Mouse (Mus musculus) midbrain, embryonic 12.5 days (tissue): Measurements from ENCODE around the gene Macrod2. TPM values are rescaled to one million over a fixed set of nuclear protein-coding genes. Genes with fewer than 3 reads are reported as not detected.

Source experiments
- ATAC-seq: fragments of 200-750 bp; cut with Nextera tagmentation; 2 replicates; pipeline ENCODE4 v1.8.0; 2017; ENCODE audit warnings: low read depth, moderate TSS enrichment, moderate library complexity; ENCODE audit not compliant: low FRiP score
- H3K27ac ChIP-seq: fragments of 300-500 bp; sonication (generic); replicated peaks from 2 replicates; pipeline ENCODE4 v1.5.1; 2016; ENCODE audit warnings: mild to moderate bottlenecking
- H3K27me3 ChIP-seq: fragments of 300-500 bp; sonication (generic); 2 replicates; pipeline ENCODE4 v1.6.1; 2016; ENCODE audit warnings: mild to moderate bottlenecking
- H3K36me3 ChIP-seq: fragments of 300-500 bp; sonication (generic); 2 replicates; pipeline ENCODE4 v1.6.1; 2016
- H3K4me1 ChIP-seq: fragments of 300-500 bp; sonication (generic); 2 replicates; pipeline ENCODE4 v1.6.1; 2016
- H3K4me2 ChIP-seq: fragments of 300-500 bp; sonication (generic); replicated peaks from 2 replicates; pipeline ENCODE4 v1.6.1; 2016; ENCODE audit warnings: mild to moderate bottlenecking, moderate library complexity
- H3K4me3 ChIP-seq: fragments of 300-500 bp; sonication (generic); 2 replicates; pipeline ENCODE4 v1.5.1; 2016; ENCODE audit warnings: mild to moderate bottlenecking
- H3K9ac ChIP-seq: fragments of 300-500 bp; sonication (generic); replicated peaks from 2 replicates; pipeline ENCODE4 v1.6.1; 2016; ENCODE audit warnings: mild to moderate bottlenecking, moderate library complexity
- H3K9me3 ChIP-seq: fragments of 300-500 bp; sonication (generic); 2 replicates; pipeline ENCODE4 v1.6.1; 2016; ENCODE audit warnings: mild to moderate bottlenecking
- WGBS: fragments of 180-500 bp; shearing (Covaris S2); methylation state at CpG from one replicate; pipeline ENCODE4 v1.1.7; 2016; 5-methylcytosine and 5-hydroxymethylcytosine counted together
- polyA plus RNA-seq: library from polyadenylated mRNA; unstranded; fragments of >200 nt; fragmentation: Nextera tagmentation; extraction: Ambion mirVana; gene quantifications from 2 replicates; pipeline ENCODE4 v1.2.1, GENCODE M21; 2016

The Macrod2 gene
- polyA plus RNA-seq, 1 experiment from 2014 or later: 52.4 TPM

DNA sequence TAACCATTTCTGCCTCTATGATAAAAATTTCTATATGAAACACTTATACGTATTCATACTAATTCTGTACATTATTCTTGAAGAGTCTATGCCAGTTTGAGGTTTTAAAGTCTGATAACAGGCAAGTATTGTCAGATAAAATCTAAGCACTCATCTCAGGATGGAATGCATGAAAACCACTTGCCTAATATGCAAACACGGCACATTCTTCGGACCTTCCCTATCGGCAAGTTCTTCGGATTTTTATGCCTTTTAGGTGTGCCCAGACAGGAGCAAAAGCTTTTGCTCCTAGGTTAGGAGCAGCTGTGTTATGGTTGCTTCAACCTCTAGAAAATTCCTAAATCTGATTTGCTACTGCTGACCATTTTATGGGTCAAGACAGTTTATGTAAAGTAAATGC is 433.8 kb downstream of the Macrod2 start:
- Histone ChIP-seq H3K27me3 (no peaks in the 10 kb centered on the region), H3K4me2 (no peak overlapping the region), H3K27ac (no peak overlapping the region), H3K36me3 (no peaks in the 10 kb centered on the region), H3K4me1 (no peaks in the 10 kb centered on the region), H3K9ac (no peak overlapping the region), H3K9me3 (no peaks in the 10 kb centered on the region), H3K4me3 (no peak overlapping the region)
- ATAC-seq: no peak
- 90% methylated on average over 5 of the region's 5 CpGs for whole genome bisulfite sequencing

DNA sequence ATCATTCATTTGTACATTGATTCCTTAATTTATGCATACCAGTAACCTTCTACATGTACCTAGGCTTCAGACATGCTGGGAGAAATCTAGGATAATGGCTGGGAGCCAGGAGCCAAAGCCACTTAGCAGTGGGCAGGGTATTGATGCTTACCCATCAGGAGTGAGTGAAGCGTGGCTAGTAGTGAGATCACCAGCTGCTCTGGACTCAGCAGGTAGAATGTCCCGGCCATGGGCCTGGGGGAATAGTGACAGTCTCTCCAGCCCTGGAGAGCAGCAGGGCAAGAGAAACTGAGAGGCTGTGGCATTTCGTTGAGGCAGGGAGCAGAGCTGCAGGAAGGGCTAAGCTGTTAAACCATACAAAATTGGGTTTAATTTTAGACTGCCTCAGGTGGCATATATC is 435.0 kb downstream of the Macrod2 start:
- H3K4me2 ChIP-seq: no peak overlapping the region
- H3K4me3 ChIP-seq: no peak overlapping the region
- no peaks in the 10 kb centered on the region for H3K4me1 ChIP-seq
- H3K27me3 ChIP-seq: no peaks in the 10 kb centered on the region
- no peak overlapping the region for H3K9ac ChIP-seq
- no peak overlapping the region for H3K27ac ChIP-seq
- 60% methylated on average over 3 of the region's 3 CpGs for WGBS
- no peaks in the 10 kb centered on the region for H3K9me3 ChIP-seq
- H3K36me3 ChIP-seq: no peaks in the 10 kb centered on the region
- ATAC-seq: no peak

DNA sequence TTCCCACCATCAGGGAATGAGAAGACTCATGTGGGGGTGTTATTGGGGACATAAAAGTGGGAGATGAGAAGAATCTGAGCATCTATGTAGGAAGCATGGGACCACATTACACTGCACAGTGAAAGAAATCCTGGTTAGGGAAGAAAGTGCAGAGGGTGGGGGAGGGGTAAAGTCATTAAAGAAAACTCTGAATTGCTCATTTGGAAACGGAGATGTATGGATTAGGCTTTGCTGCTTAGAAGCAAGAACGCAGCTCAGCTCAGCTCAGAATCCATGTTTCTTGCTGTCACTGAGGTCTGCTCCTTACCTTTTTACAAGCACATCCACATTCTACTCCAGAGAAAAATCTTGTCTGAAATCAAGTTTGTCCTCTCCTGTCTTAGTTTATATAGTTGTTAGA is 444.3 kb downstream of the Macrod2 start:
- H3K9ac ChIP-seq: no peak overlapping the region
- 0 out of 2 replicates have a peak, but pooled peaks have one; percentile 34 for ATAC-seq
- H3K4me1 ChIP-seq: peaks cover 14% of the 10 kb centered on the region; the same call in 1 of the 2 replicates
- WGBS: 18% methylated on average over 2 of the region's 2 CpGs
- no peak overlapping the region for H3K4me2 ChIP-seq
- no peaks in the 10 kb centered on the region for H3K36me3 ChIP-seq
- H3K4me3 ChIP-seq: no peak overlapping the region
- no peak overlapping the region for H3K27ac ChIP-seq
- H3K27me3 ChIP-seq: no peaks in the 10 kb centered on the region
- H3K9me3 ChIP-seq: no peaks in the 10 kb centered on the region

DNA sequence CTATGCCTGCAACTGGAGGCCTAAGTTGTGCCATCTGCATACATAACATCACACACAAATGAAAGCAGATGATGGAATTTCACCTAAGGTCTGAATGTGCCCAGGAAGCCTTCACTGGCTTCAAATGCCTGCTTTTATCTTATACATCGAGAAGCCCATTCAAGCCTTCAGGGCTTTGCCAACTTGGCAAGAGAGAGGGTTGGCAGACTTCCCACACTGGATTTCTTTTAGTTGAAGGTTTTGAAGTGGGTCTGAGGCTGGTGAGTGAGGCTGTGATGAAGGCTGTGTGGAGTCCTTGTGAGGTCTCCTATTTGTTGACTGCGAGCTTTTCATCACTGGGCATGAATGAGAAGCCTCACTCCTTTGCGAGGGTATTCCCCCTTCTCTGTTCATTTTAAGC is 444.8 kb downstream of the Macrod2 start:
- H3K4me3 ChIP-seq: no peak overlapping the region
- no peaks in the 10 kb centered on the region for H3K36me3 ChIP-seq
- H3K9me3 ChIP-seq: no peaks in the 10 kb centered on the region
- 51% methylated on average over 3 of the region's 3 CpGs for WGBS
- H3K27ac ChIP-seq: no peak overlapping the region
- H3K9ac ChIP-seq: no peak overlapping the region
- peaks cover 14% of the 10 kb centered on the region; the same call in 1 of the 2 replicates for H3K4me1 ChIP-seq
- H3K4me2 ChIP-seq: no peak overlapping the region
- H3K27me3 ChIP-seq: no peaks in the 10 kb centered on the region
- ATAC-seq: peak; percentile 84

DNA sequence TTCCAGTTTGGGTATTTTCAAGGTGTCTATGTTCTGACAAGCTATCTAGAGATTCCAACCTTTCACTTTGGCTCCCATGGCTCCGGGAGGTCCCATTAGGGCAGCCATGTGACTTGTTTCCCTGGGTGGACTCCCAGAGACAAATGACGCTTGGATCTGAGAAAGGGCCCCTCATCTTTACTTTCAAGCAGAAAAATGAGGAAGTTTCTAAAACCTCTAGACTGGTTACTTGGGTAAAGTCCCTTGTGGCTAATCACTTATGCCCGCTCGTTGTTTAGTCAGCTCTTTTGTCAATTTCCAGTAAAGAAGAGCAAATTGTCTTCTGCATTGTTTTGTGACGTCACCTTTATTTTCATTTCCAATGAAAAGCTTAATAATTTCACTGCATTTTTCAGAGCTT is 448.9 kb downstream of the Macrod2 start:
- Histone ChIP-seq H3K9me3 (no peaks in the 10 kb centered on the region), H3K9ac (no peak overlapping the region), H3K4me3 (no peak overlapping the region), H3K36me3 (no peaks in the 10 kb centered on the region), H3K4me2 (no peak overlapping the region), H3K27ac (no peak overlapping the region), H3K27me3 (no peaks in the 10 kb centered on the region), H3K4me1 (peaks cover 14% of the 10 kb centered on the region; the same call in 1 of the 2 replicates)
- no peak for ATAC-seq
- 83% methylated on average over 5 of the region's 5 CpGs for WGBS

DNA sequence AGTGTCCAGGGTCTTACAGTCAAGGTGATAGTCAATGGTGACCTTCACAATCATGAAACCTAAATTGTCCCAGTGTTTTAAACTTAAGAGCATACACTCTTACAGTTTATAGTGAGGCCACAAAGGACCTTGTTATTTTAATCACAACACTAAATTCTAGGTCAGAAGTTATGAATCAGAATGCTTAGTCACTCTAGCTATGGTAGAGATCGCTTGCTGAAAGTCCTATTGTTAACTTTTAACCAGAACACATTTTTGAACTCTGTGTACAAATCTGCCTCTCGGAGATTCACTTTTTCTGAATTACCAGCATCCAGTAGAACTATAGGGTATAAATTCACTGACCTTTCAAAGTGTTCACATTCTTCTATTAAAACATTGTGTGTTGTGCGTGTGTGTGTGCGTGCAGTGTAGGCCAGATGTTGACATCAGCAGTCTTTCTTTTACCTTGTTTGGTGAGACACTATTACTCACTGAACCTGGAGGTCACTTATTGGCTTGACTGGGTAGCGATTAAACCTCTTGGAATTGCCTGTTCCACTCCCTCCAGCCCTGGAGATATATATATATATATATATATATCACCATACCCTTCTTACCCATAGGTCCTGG is 452.8 kb downstream of the Macrod2 start:
- Histone ChIP-seq H3K9ac (no peak overlapping the region), H3K9me3 (no peaks in the 10 kb centered on the region), H3K4me1 (no peaks in the 10 kb centered on the region), H3K36me3 (no peaks in the 10 kb centered on the region), H3K27me3 (no peaks in the 10 kb centered on the region), H3K27ac (no peak overlapping the region), H3K4me3 (no peak overlapping the region), H3K4me2 (no peak overlapping the region)
- 95% methylated on average over 5 of the region's 5 CpGs for WGBS
- ATAC-seq: no peak

DNA sequence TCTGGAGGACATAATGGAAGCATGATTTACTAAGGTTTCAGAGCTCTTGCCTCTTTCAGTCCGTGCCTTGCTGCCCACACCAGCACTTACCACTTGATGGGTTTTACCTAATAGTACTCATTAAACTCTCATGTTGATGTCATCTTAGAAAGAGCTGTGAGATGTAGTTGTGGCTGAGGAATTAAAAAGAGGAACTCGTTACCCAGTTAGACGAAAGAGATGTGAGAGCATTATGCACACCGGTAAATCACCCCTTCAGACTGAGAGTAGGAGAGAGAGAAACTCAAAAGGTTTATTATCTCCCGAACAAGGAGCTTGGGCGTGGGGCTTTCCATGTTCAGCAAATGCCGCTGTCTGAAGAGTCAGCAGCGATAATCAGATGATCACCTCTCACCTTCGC is 458.4 kb downstream of the Macrod2 start:
- 79% methylated on average over 9 of the region's 9 CpGs for WGBS
- H3K4me1 ChIP-seq: no peaks in the 10 kb centered on the region
- no peaks in the 10 kb centered on the region for H3K9me3 ChIP-seq
- no peak overlapping the region for H3K9ac ChIP-seq
- H3K4me2 ChIP-seq: no peak overlapping the region
- no peak for ATAC-seq
- no peak overlapping the region for H3K4me3 ChIP-seq
- H3K27me3 ChIP-seq: no peaks in the 10 kb centered on the region
- H3K27ac ChIP-seq: no peak overlapping the region
- no peaks in the 10 kb centered on the region for H3K36me3 ChIP-seq

DNA sequence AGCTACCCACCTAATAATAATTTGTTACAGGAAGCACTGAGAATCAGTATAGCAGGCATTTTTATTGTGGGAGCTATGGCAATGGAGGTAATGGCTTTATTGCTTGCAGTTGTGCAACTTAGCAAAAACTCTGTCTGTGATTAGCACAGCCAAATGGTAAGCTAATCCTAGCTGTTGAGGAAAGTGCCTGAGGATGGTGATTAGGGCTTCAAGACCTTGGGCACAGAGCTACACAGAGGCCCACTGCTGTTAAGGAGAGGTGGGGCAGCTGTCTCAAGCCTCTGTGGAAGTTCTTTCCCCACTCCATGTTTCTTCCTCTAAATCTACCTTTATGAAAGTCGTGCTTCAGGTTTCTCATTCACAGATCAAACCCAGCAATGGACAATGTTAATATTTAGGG is 466.2 kb downstream of the Macrod2 start:
- H3K4me1 ChIP-seq: no peaks in the 10 kb centered on the region
- H3K36me3 ChIP-seq: no peaks in the 10 kb centered on the region
- no peak overlapping the region for H3K4me2 ChIP-seq
- no peak overlapping the region for H3K4me3 ChIP-seq
- 80% methylated on average over 1 of the region's 1 CpGs for WGBS
- no peaks in the 10 kb centered on the region for H3K27me3 ChIP-seq
- no peak for ATAC-seq
- H3K9me3 ChIP-seq: no peaks in the 10 kb centered on the region
- H3K9ac ChIP-seq: no peak overlapping the region
- no peak overlapping the region for H3K27ac ChIP-seq

DNA sequence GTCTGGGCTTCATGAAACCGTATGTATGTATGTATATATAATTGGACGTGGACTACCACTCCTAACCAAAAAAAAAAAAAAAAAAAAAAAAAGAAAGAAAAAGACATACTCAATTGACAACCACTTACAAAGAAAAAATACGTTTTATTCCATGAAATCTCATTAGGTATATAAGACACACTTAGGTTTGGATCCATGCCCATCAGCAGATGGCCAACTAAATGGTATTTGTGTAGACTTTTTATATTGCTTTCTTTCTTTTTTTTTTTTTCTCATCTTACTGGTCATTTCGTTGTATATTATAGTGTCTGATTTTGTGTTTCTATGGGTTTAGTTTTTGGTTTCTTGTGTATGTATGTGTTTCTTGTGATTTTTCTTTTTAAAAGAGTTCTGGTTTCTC is 467.6 kb downstream of the Macrod2 start:
- Histone ChIP-seq H3K9me3 (no peaks in the 10 kb centered on the region), H3K27me3 (no peaks in the 10 kb centered on the region), H3K4me3 (no peak overlapping the region), H3K4me2 (no peak overlapping the region), H3K4me1 (no peaks in the 10 kb centered on the region), H3K36me3 (no peaks in the 10 kb centered on the region), H3K27ac (no peak overlapping the region), H3K9ac (no peak overlapping the region)
- no peak for ATAC-seq
- 89% methylated on average over 4 of the region's 4 CpGs for WGBS

DNA sequence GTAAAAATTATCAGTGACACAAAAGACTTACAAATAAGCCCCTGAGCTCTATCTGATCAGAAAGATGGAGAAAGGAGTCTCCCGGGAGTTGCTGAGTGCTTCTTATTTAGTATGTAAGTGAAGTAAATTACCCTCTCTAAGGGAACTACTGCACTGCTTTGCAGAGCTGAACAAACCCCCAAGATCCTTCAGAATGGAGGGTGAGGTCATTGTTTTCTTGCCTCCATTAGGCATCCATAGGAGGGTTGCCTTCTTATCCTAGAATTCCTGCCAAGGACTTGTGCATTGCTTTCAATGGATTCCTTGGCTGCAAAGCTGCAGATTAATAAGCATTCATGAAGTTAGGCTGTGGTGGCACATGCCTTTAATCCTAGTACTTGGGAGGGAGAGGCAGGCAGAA is 470.5 kb downstream of the Macrod2 start:
- Histone ChIP-seq H3K36me3 (no peaks in the 10 kb centered on the region), H3K27ac (no peak overlapping the region), H3K4me2 (no peak overlapping the region), H3K9ac (no peak overlapping the region), H3K4me3 (no peak overlapping the region), H3K4me1 (no peaks in the 10 kb centered on the region), H3K9me3 (no peaks in the 10 kb centered on the region), H3K27me3 (no peaks in the 10 kb centered on the region)
- 86% methylated on average over 1 of the region's 1 CpGs for WGBS
- no peak for ATAC-seq

DNA sequence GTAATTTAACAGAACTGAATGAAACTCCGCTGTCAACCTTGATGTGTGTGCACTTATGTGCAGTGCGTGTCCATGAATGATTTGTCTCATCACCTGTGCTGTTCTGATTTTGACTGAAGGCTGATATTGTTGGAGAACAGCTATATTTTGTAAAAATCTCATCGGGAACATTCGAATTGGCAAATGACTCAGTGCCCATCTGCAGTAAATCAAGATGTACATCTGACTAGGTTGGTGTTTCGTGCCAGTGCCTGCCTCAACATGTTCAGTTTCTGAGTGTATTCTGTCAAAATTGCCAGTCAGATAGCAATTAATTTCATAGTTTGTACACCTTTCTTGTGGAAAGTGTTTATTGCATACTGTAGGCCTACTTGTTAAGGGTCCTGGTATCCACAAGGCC is 472.0 kb downstream of the Macrod2 start:
- H3K27ac ChIP-seq: no peak overlapping the region
- WGBS: 92% methylated on average over 5 of the region's 5 CpGs
- no peaks in the 10 kb centered on the region for H3K36me3 ChIP-seq
- ATAC-seq: no peak
- no peak overlapping the region for H3K4me3 ChIP-seq
- H3K9ac ChIP-seq: no peak overlapping the region
- H3K27me3 ChIP-seq: no peaks in the 10 kb centered on the region
- H3K4me2 ChIP-seq: no peak overlapping the region
- H3K4me1 ChIP-seq: no peaks in the 10 kb centered on the region
- H3K9me3 ChIP-seq: no peaks in the 10 kb centered on the region

DNA sequence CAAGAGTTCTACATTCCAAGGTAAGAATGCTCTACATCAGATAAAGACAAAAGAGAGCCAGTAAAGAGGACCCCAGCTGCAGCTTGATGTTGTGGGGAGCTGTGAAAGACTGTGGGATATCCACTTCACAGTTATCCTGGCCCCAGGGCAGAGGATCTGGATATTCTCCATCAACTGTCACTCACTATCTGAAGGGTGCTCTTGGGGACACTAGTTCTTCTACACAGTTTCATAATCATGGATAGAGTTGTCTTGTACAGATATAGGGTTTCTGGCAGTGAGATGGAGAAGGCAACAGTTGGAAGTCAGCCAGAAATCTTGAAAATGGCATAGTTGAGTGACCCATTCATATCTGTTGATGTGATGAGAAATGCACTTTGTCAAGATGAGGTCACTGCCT is 490.1 kb downstream of the Macrod2 start:
- H3K27me3 ChIP-seq: no peaks in the 10 kb centered on the region

DNA sequence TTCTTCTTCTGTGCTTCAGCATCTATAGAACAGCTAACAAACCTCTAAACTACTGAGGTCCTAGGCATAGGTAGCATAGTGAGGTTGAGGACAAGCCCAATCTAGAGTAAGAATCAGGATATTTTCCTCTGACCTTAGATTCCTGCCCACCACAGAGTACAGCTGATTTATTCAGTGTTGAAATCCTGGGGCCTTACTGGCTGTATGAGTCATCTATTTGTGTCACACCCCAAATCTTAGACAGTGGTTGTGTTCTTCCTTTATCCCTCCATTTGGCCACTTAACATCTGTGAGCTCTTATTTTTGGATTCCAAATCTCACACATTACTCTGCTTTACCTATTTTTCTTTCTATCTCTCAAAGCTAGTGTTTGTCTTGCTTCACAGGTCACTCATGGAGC is 495.6 kb downstream of the Macrod2 start:
- ATAC-seq: no peak
- H3K27me3 ChIP-seq: no peaks in the 10 kb centered on the region
- no peaks in the 10 kb centered on the region for H3K36me3 ChIP-seq
- no peak overlapping the region for H3K4me3 ChIP-seq
- no peak overlapping the region for H3K27ac ChIP-seq
- no peaks in the 10 kb centered on the region for H3K9me3 ChIP-seq
- H3K9ac ChIP-seq: no peak overlapping the region
- H3K4me2 ChIP-seq: no peak overlapping the region
- H3K4me1 ChIP-seq: no peaks in the 10 kb centered on the region

More for the DNA sequence above, 490.1 kb downstream of the Macrod2 start:
- no peak overlapping the region for H3K4me2 ChIP-seq
- H3K4me3 ChIP-seq: no peak overlapping the region
- H3K4me1 ChIP-seq: no peaks in the 10 kb centered on the region
- H3K9ac ChIP-seq: no peak overlapping the region
- no peaks in the 10 kb centered on the region for H3K9me3 ChIP-seq
- no peak for ATAC-seq
- no peak overlapping the region for H3K27ac ChIP-seq
- no peaks in the 10 kb centered on the region for H3K36me3 ChIP-seq
